Mouse (Mus musculus): ENCODE measurements around the gene Rlf. TPM values are rescaled to one million over a fixed set of nuclear protein-coding genes. Genes with fewer than 3 reads are reported as not detected.

The Rlf gene
- 20.7 and 22.7 TPM in 2 replicates for polyA plus RNA-seq (2014; fragmentation: Nextera tagmentation; extraction: Ambion mirVana)

DNA sequence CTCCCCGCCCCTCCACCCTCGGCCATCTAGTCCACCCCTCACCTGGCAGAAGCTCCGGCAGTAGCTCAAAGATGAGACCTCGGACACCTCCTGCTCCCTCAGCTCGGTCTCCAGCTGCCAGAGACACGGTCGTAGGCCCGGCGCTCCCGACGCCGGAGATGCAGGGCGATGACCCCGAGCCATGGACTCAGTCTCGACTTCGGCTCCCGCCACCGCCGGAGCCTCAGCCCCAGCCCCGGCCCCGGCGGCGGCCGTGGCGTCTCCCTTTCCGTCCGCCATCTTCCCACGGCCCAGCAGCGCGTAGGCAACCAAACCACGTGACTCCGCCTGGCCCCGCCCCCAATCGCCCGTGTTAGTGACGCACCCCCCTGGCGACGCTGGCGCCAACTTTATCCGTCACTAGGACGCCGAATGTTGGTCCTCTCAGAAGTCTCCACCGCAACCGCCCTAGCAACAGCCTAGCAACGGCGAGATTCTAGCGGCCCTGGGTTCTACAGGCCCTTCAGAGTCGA lies at the start of gene Rlf:
Gene Rlf (minus strand): TSS at position 292 of the 512 bp plus-strand sequence.
- H3K27ac ChIP-seq (ENCODE audit: low read depth) = peak within 1 kb of the TSS; percentile 92
- ATAC-seq (replicated peaks; ENCODE audit: low FRiP score, low TSS enrichment, low read depth) (peak; percentile 96), DNase-seq (ENCODE audit: low spot score) (peak; percentile 100)
- no peaks in the 10 kb centered on the region for H3K27me3 ChIP-seq (replicated peaks; ENCODE audit: control insufficient read depth, insufficient read depth, low read length)
- H3K4me3 ChIP-seq (ENCODE audit: low read depth, low read length) = peak within 1 kb of the TSS; percentile 62
- H3K36me3 ChIP-seq (ENCODE audit: control insufficient read depth, insufficient read depth, low read length) = no peaks in the 10 kb centered on the region; the same call in 1 of the 2 replicates
- H3K4me1 ChIP-seq (replicated peaks; ENCODE audit: control insufficient read depth, insufficient read depth, low read length) = peaks cover 15% of the 10 kb centered on the region
- peak within 1 kb of the TSS; percentile 99 for H3K9ac ChIP-seq (ENCODE audit: low read length)
- no peaks in the 10 kb centered on the region for H3K9me3 ChIP-seq (ENCODE audit: control insufficient read depth, low read length)
- H3K4me2 ChIP-seq (ENCODE audit: low read length) = peak within 1 kb of the TSS; percentile 91
- WGBS = under 1% methylated on average over 48 of the region's 48 CpGs

DNA sequence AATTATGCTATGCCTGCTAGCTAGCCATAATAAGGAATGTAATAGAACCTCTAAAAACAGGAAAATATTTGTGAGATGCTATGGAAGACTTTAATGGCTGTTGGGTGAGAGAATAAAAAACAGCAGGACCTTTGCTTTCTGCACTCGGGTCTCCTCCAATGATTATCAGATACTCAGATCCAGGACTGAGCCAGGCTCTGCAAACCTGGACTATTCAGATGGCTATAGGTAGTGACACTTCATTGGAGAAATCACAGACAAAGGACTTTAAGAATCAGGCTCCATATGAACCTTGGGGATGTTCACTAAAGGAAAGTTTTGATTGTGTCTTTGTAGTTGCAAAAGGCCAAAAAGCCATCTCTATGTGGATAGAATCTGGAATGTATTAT lies 26.7 kb upstream of the Rlf start:
- H3K27me3 ChIP-seq (replicated peaks; ENCODE audit: control insufficient read depth, insufficient read depth, low read length) = no peaks in the 10 kb centered on the region
- no peak overlapping the region for H3K9ac ChIP-seq (ENCODE audit: low read length)
- WGBS = 90% methylated on average over 1 of the region's 1 CpGs
- H3K4me3 ChIP-seq (ENCODE audit: low read depth, low read length) = no peak overlapping the region
- no peak overlapping the region for H3K4me2 ChIP-seq (ENCODE audit: low read length)
- H3K27ac ChIP-seq (ENCODE audit: low read depth) = no peak overlapping the region
- no peaks in the 10 kb centered on the region for H3K4me1 ChIP-seq (replicated peaks; ENCODE audit: control insufficient read depth, insufficient read depth, low read length)
- DNase-seq (ENCODE audit: low spot score) = no peak
- no peaks in the 10 kb centered on the region for H3K36me3 ChIP-seq (ENCODE audit: control insufficient read depth, insufficient read depth, low read length)
- no peak for ATAC-seq (replicated peaks; ENCODE audit: low FRiP score, low TSS enrichment, low read depth)
- no peaks in the 10 kb centered on the region for H3K9me3 ChIP-seq (ENCODE audit: control insufficient read depth, low read length)

DNA sequence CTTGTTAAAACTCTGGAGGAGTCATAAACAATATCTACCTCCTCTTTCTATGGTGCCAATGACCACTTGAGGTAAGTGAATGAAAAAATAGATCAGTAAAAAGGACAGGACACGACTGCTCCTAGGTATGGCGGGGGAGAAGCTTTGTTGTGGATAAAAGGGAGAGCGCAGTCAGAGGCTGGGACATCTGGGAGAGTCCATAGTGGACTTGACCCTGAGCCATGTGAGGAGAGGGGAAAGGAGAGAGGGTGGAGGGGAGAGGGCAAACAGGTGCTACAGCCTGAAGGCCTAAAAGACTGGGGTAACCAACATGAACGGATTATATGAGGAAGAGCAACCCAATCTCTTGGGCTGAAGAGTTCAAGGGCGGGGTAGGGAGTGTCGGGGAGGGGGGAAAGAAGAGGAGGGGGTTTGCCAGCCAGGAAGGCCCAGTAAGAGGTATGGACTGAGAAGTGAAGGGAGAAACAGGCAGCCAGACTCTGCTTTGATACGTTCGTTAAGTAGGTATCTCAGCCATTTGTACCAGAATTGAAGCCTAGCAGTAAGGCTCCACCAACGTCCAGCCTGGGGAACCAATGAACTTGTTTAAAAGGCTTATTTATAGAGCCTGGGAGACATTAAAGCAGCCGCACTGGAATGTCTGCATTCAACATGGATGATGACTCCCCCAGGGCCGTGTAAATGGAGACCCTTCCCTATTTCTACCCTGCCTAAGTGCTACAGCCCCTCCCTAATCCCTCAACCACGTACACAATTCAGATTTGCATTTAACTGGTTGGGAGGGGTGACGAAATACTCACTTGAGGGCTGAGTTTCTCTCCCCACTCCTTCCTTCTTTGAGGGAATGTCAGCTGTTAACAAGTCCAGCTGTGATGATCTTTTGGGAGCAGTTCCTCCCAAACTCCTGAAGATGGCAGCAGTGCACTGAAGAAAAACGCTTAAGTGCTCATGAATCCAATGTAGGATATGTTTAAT lies 26.0 kb upstream of the Rlf start:
- Histone ChIP-seq H3K9ac (ENCODE audit: low read length) (no peak overlapping the region), H3K4me3 (ENCODE audit: low read depth, low read length) (no peak overlapping the region), H3K9me3 (ENCODE audit: control insufficient read depth, low read length) (no peaks in the 10 kb centered on the region), H3K36me3 (ENCODE audit: control insufficient read depth, insufficient read depth, low read length) (no peaks in the 10 kb centered on the region), H3K27me3 (replicated peaks; ENCODE audit: control insufficient read depth, insufficient read depth, low read length) (no peaks in the 10 kb centered on the region), H3K4me2 (ENCODE audit: low read length) (no peak overlapping the region), H3K27ac (ENCODE audit: low read depth) (no peak overlapping the region), H3K4me1 (replicated peaks; ENCODE audit: control insufficient read depth, insufficient read depth, low read length) (no peaks in the 10 kb centered on the region)
- WGBS = 45% methylated on average over 14 of the region's 14 CpGs
- DNase-seq (ENCODE audit: low spot score) = peak; percentile 55
- no peak for ATAC-seq (replicated peaks; ENCODE audit: low FRiP score, low TSS enrichment, low read depth)

DNA sequence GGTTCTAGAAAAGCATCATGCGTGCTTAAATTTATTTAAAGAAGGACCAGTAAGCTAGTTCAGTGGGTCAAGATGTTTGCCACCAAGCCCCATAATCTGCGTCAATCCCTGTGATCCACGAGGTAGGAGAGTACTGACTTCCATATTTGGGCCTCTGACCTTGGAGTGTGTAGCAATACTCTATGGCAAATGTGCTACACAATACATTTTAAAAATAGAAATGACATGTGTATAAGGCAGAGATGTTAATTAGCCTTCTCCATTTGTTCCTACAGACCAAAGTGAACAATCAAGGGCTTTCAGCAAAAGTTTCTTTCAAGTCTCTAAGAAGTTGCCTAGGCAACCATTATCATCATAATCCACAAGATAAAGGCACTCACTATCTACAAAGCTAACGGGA lies 25.0 kb upstream of the Rlf start:
- Histone ChIP-seq H3K27me3 (replicated peaks; ENCODE audit: control insufficient read depth, insufficient read depth, low read length) (no peaks in the 10 kb centered on the region), H3K9me3 (ENCODE audit: control insufficient read depth, low read length) (no peaks in the 10 kb centered on the region), H3K36me3 (ENCODE audit: control insufficient read depth, insufficient read depth, low read length) (no peaks in the 10 kb centered on the region), H3K4me2 (ENCODE audit: low read length) (no peak overlapping the region), H3K27ac (ENCODE audit: low read depth) (no peak overlapping the region), H3K9ac (ENCODE audit: low read length) (no peak overlapping the region), H3K4me1 (replicated peaks; ENCODE audit: control insufficient read depth, insufficient read depth, low read length) (no peaks in the 10 kb centered on the region), H3K4me3 (ENCODE audit: low read depth, low read length) (no peak overlapping the region)
- ATAC-seq (replicated peaks; ENCODE audit: low FRiP score, low TSS enrichment, low read depth) (no peak), DNase-seq (ENCODE audit: low spot score) (no peak)
- WGBS = 68% methylated on average over 4 of the region's 4 CpGs

DNA sequence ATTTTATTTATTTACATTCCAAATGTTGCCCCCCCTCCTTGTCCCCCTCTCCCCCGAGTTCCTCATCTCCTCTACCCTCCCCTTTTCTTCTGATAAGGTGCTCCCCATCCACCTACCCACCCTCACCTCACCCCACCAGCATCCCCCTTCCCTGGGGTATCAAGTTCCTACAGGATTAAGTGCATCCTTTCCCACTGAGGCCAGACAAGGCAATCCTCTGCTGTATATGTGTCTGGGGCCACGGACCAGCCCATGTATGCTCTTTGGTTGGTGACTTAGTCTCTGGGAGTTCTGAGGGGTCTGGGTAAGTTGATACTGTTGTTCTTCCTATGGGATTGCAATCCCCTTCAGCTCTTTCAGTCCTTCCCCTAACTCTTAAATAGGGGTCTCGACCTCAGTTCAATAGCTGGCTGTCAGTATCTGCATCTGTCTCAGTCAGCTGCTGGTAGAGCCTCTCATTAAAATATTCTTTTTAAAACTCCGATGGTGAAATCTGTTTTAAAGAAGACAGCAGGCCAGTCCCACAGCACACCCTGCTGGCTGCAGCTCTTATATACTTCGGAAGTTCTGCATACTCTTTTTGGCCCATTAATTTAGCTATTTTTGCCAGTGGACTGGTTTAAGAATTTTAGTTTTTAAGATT lies 17.0 kb upstream of the Rlf start:
- H3K36me3 ChIP-seq (ENCODE audit: control insufficient read depth, insufficient read depth, low read length) = no peaks in the 10 kb centered on the region
- H3K9me3 ChIP-seq (ENCODE audit: control insufficient read depth, low read length) = no peaks in the 10 kb centered on the region
- no peaks in the 10 kb centered on the region for H3K4me1 ChIP-seq (replicated peaks; ENCODE audit: control insufficient read depth, insufficient read depth, low read length)
- WGBS = 19% methylated on average over 5 of the region's 5 CpGs
- H3K27ac ChIP-seq (ENCODE audit: low read depth) = no peak overlapping the region
- H3K4me3 ChIP-seq (ENCODE audit: low read depth, low read length) = no peak overlapping the region
- H3K9ac ChIP-seq (ENCODE audit: low read length) = no peak overlapping the region
- DNase-seq (ENCODE audit: low spot score) (no peak), ATAC-seq (replicated peaks; ENCODE audit: low FRiP score, low TSS enrichment, low read depth) (no peak)
- no peak overlapping the region for H3K4me2 ChIP-seq (ENCODE audit: low read length)
- H3K27me3 ChIP-seq (replicated peaks; ENCODE audit: control insufficient read depth, insufficient read depth, low read length) = 0 out of 2 replicates have a peak, but pooled peaks cover 3% of the 10 kb centered on the region

DNA sequence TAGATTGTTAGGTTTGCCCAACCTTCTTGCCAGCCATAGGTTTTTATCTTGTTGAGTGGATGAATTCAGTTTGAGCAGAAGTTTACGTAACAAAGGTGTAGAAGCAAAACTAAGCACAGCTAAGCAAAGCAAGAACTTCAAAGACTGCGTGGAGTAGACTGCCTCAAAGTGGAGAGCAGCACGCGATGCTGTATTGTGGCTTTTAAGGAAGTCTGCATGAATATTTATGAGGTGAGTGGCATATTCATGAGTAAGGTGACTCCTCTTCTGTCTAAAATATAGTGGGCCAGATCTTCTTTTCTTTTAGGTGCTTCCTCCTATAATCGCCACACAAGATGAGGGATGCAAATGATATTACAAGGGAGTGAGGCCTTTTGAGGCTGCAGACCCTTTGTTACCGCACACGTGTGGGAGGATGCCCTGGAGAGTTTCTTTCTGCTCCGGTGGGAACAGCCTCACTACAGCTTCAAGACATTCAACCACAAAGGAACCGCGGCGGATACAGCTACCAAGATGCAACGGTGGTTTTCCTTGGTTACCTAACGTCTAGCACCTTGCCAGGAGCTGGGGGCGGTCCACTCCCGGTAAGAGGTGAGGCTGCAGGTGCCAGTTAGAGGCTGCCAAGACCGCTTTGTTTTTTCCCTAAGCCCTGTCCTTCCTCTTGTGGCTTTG lies 16.2 kb upstream of the Rlf start:
- Histone ChIP-seq H3K36me3 (ENCODE audit: control insufficient read depth, insufficient read depth, low read length) (no peaks in the 10 kb centered on the region), H3K9me3 (ENCODE audit: control insufficient read depth, low read length) (no peaks in the 10 kb centered on the region), H3K9ac (ENCODE audit: low read length) (no peak overlapping the region), H3K27me3 (replicated peaks; ENCODE audit: control insufficient read depth, insufficient read depth, low read length) (0 out of 2 replicates have a peak, but pooled peaks cover 3% of the 10 kb centered on the region), H3K27ac (ENCODE audit: low read depth) (no peak overlapping the region), H3K4me3 (ENCODE audit: low read depth, low read length) (no peak overlapping the region; the same call in 1 of the 2 replicates), H3K4me2 (ENCODE audit: low read length) (peak overlapping the region; percentile 18), H3K4me1 (replicated peaks; ENCODE audit: control insufficient read depth, insufficient read depth, low read length) (no peaks in the 10 kb centered on the region)
- ATAC-seq (replicated peaks; ENCODE audit: low FRiP score, low TSS enrichment, low read depth) (no peak), DNase-seq (ENCODE audit: low spot score) (no peak)
- WGBS = 7% methylated on average over 16 of the region's 16 CpGs

DNA sequence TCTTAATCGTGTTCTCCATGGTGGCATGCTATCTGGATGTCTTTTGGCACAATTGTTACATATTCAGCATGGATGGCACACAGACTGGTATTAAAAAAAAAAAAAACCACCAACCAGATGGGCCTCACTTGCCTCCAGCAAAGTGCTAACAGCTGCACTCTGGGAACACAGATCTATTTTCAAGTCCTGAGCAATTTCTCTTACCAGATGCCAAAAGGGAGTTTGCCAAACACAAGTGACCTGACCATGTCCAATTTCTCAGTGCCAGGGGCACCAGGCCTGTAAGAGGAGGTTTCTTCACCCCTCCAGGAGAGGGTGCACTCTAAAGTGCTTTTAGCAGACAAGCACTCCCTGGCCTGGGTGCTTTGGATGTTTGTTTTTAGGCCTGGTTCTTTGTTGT lies 12.2 kb upstream of the Rlf start:
- H3K9ac ChIP-seq (ENCODE audit: low read length) = no peak overlapping the region
- WGBS = 57% methylated on average over 1 of the region's 1 CpGs
- H3K9me3 ChIP-seq (ENCODE audit: control insufficient read depth, low read length) = no peaks in the 10 kb centered on the region
- H3K4me2 ChIP-seq (ENCODE audit: low read length) = no peak overlapping the region
- H3K4me1 ChIP-seq (replicated peaks; ENCODE audit: control insufficient read depth, insufficient read depth, low read length) = no peaks in the 10 kb centered on the region
- DNase-seq (ENCODE audit: low spot score) = no peak
- no peak overlapping the region for H3K4me3 ChIP-seq (ENCODE audit: low read depth, low read length)
- 0 out of 2 replicates have a peak, but pooled peaks cover 3% of the 10 kb centered on the region for H3K27me3 ChIP-seq (replicated peaks; ENCODE audit: control insufficient read depth, insufficient read depth, low read length)
- H3K27ac ChIP-seq (ENCODE audit: low read depth) = no peak overlapping the region
- no peaks in the 10 kb centered on the region for H3K36me3 ChIP-seq (ENCODE audit: control insufficient read depth, insufficient read depth, low read length)
- no peak for ATAC-seq (replicated peaks; ENCODE audit: low FRiP score, low TSS enrichment, low read depth)

DNA sequence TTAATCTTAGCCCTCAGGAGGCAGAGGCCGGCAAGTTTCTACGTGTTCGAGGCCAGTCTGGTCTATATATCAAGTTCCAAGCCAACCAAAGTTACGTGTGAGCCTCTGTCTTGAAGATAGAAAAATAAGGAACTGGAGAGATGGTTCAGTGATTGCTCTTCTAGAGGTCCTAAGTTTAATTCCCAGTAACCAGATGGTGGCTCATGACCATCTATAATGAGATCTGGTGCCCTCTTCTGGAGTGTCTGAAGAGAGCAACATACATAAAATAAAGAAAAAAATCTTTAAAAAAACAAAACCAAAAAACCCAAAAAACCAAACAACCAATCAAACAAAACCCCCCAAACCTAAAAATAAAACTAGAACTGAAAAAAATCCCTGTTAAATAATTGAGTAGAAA lies 10.3 kb upstream of the Rlf start:
- Histone ChIP-seq H3K4me3 (ENCODE audit: low read depth, low read length) (no peak overlapping the region), H3K9me3 (ENCODE audit: control insufficient read depth, low read length) (no peaks in the 10 kb centered on the region), H3K27ac (ENCODE audit: low read depth) (no peak overlapping the region), H3K27me3 (replicated peaks; ENCODE audit: control insufficient read depth, insufficient read depth, low read length) (no peaks in the 10 kb centered on the region), H3K4me2 (ENCODE audit: low read length) (no peak overlapping the region), H3K4me1 (replicated peaks; ENCODE audit: control insufficient read depth, insufficient read depth, low read length) (no peaks in the 10 kb centered on the region), H3K36me3 (ENCODE audit: control insufficient read depth, insufficient read depth, low read length) (no peaks in the 10 kb centered on the region), H3K9ac (ENCODE audit: low read length) (no peak overlapping the region)
- WGBS = 84% methylated on average over 4 of the region's 4 CpGs
- DNase-seq (ENCODE audit: low spot score) = no peak
- ATAC-seq (replicated peaks; ENCODE audit: low FRiP score, low TSS enrichment, low read depth) = no peak
